In the genomic region with DNA sequence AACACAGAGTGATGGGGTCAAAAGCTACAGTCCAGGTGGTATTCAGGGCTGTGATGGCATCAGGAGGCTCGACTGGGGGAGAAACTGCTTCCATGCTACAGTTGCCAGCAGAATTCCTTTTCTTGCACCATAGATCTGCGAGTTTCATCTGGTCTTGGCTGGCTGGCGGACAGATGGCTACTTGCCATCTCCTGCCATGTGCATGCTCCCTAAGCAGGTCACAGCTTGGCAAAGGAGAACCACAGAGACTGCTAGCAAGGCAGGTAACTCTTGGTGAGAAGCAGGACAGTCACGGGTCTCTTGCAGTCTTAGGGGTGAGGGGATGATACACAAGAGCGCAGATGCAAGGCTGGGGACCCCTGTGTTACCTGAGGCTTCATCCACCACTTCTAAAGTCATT, we compare ENCODE assay signal across 14 mouse cellular contexts. TPM values are rescaled to one million over a fixed set of nuclear protein-coding genes. Genes with fewer than 3 reads are reported as not detected.
DNase-seq lines count a peak whose midpoint lies in the region; ATAC-seq and TF ChIP-seq lines count a peak whose summit lies in the region.
"Had no signal": no experiment of that assay in that cellular context is flagged by ENCODE, and none has a peak within 500 bp of the region (broad histone marks: within the 10 kb centered on the region; RNA-seq: fewer than 3 reads in every experiment).

No protein-coding gene starts in this region.

- H3K4me2 ChIP-seq in kidney, embryonic 15.5 days = no peak overlapping the region
- H3K4me2 ChIP-seq in midbrain, embryonic 11.5 days = no peak overlapping the region
- H3K4me2 ChIP-seq in forebrain, embryonic 15.5 days (replicated peaks) = no peak overlapping the region
- H3K4me2 ChIP-seq: forebrain, embryonic 13.5 days; liver, embryonic 15.5 days had no signal

- H3K4me3 ChIP-seq in kidney, adult 2 months (ENCODE audit: insufficient read depth, low read depth, low read length) = no peak overlapping the region
- H3K4me3 ChIP-seq in kidney, embryonic 15.5 days (replicated peaks) = no peak overlapping the region
- no peak overlapping the region for H3K4me3 ChIP-seq in midbrain, embryonic 11.5 days (ENCODE audit: low read depth, low read length)
- H3K4me3 ChIP-seq in forebrain, embryonic 15.5 days = no peak overlapping the region
- H3K4me3 ChIP-seq: forebrain, embryonic 13.5 days; hindbrain, embryonic 10.5 days; liver, embryonic 15.5 days had no signal

- no peak for TF ChIP-seq CTCF in kidney, adult 2 months (conservative IDR thresholded peaks at IDR 0.05; ENCODE audit: insufficient read depth, insufficient read length, low read depth, low read length)
- TF ChIP-seq CTCF in brain, embryonic 14.5 days (IDR thresholded peaks at IDR 0.05; ENCODE audit: borderline replicate concordance, extremely low read depth, insufficient read depth, insufficient read length) = no peak

- peaks cover 4% of the 10 kb centered on the region; the same call in 1 of the 2 replicates for H3K4me1 ChIP-seq in kidney, adult 2 months (ENCODE audit: control insufficient read depth, insufficient read depth, low read length)
- H3K4me1 ChIP-seq in kidney, embryonic 15.5 days = no peaks in the 10 kb centered on the region; the same call in 1 of the 2 replicates
- no peaks in the 10 kb centered on the region for H3K4me1 ChIP-seq in midbrain, embryonic 11.5 days (ENCODE audit: control insufficient read depth, insufficient read depth, low read length)
- peaks cover 5% of the 10 kb centered on the region for H3K4me1 ChIP-seq in forebrain, embryonic 15.5 days
- H3K4me1 ChIP-seq: forebrain, embryonic 13.5 days had no signal

- H3K27me3 ChIP-seq in kidney, adult 2 months (replicated peaks; ENCODE audit: control insufficient read depth, insufficient read depth, low read length) = no peaks in the 10 kb centered on the region
- H3K27me3 ChIP-seq in kidney, embryonic 15.5 days = no peaks in the 10 kb centered on the region
- H3K27me3 ChIP-seq in midbrain, embryonic 11.5 days (ENCODE audit: control insufficient read depth, insufficient read depth, low read length) = no peaks in the 10 kb centered on the region
- H3K27me3 ChIP-seq in forebrain, embryonic 15.5 days = no peaks in the 10 kb centered on the region
- H3K27me3 ChIP-seq: forebrain, embryonic 13.5 days; liver, embryonic 15.5 days had no signal

- no peak overlapping the region for H3K9ac ChIP-seq in kidney, embryonic 15.5 days
- H3K9ac ChIP-seq in midbrain, embryonic 11.5 days (ENCODE audit: low read length) = no peak overlapping the region
- H3K9ac ChIP-seq in forebrain, embryonic 15.5 days (replicated peaks) = no peak overlapping the region
- H3K9ac ChIP-seq: forebrain, embryonic 13.5 days; liver, embryonic 15.5 days had no signal

- H3K27ac ChIP-seq in kidney, adult 2 months (ENCODE audit: insufficient read depth, low read depth, low read length) = no peak overlapping the region
- H3K27ac ChIP-seq in kidney, embryonic 15.5 days = no peak overlapping the region
- no peak overlapping the region for H3K27ac ChIP-seq in midbrain, embryonic 11.5 days (ENCODE audit: low read depth, low read length)
- no peak overlapping the region for H3K27ac ChIP-seq in forebrain, embryonic 15.5 days (replicated peaks)
- H3K27ac ChIP-seq: forebrain, embryonic 13.5 days; hindbrain, embryonic 10.5 days; liver, embryonic 15.5 days had no signal

- DNase-seq in kidney, adult 2 months = peak; percentile 87
- DNase-seq in adrenal gland, adult 8-10 months = peak; percentile 45
- peak; percentile 37 for DNase-seq in brain, embryonic 14.5 days (ENCODE audit: low read depth)
- peak; percentile 47 for DNase-seq in gonadal fat pad, adult 2 months (ENCODE audit: low read depth)
- DNase-seq in midbrain, embryonic 11.5 days (ENCODE audit: low spot score, missing footprints) = no peak
- no peak for DNase-seq in left cerebral cortex, adult 8-10 months (ENCODE audit: low spot score in 2 of 2)
- DNase-seq: gastrocnemius, postnatal 14 days; right cerebral cortex, adult 18-20 months had no signal

- TF ChIP-seq POLR2A in kidney, adult 2 months (IDR thresholded peaks at IDR 0.05; ENCODE audit: low read depth, low read length) = no peak
- TF ChIP-seq POLR2A in brain, embryonic 14.5 days (IDR thresholded peaks at IDR 0.05; ENCODE audit: borderline replicate concordance, extremely low read depth, insufficient read depth, insufficient read length, poor library complexity, severe bottlenecking) = no peak

- H3K9me3 ChIP-seq in kidney, embryonic 15.5 days (replicated peaks) = no peaks in the 10 kb centered on the region
- no peaks in the 10 kb centered on the region for H3K9me3 ChIP-seq in midbrain, embryonic 11.5 days (ENCODE audit: control insufficient read depth, low read length)
- no peaks in the 10 kb centered on the region for H3K9me3 ChIP-seq in forebrain, embryonic 15.5 days
- H3K9me3 ChIP-seq: forebrain, embryonic 13.5 days; hindbrain, embryonic 10.5 days; liver, embryonic 15.5 days had no signal

- ATAC-seq in kidney, embryonic 15.5 days (replicated peaks; ENCODE audit: low FRiP score) = no peak
- ATAC-seq in midbrain, embryonic 11.5 days (ENCODE audit: low FRiP score) = no peak
- no peak for ATAC-seq in forebrain, embryonic 15.5 days (replicated peaks)
- ATAC-seq: activated CD4-positive, CD25-positive, alpha-beta regulatory T cell, adult 4 months; forebrain, embryonic 13.5 days had no signal

- WGBS in kidney, adult 2 months = 50% methylated on average over 5 of the region's 5 CpGs
- WGBS in kidney, embryonic 15.5 days = 91% methylated on average over 5 of the region's 5 CpGs
- WGBS in midbrain, embryonic 11.5 days = 91% methylated on average over 5 of the region's 5 CpGs
- WGBS in forebrain, embryonic 15.5 days = 79% methylated on average over 5 of the region's 5 CpGs

- no peaks in the 10 kb centered on the region for H3K36me3 ChIP-seq in kidney, adult 2 months (ENCODE audit: control insufficient read depth, insufficient read depth, low read length)
- peaks cover 13% of the 10 kb centered on the region for H3K36me3 ChIP-seq in kidney, embryonic 15.5 days
- H3K36me3 ChIP-seq in midbrain, embryonic 11.5 days (ENCODE audit: control insufficient read depth, insufficient read depth, low read length) = 0 out of 2 replicates have a peak, but pooled peaks cover under 1% of the 10 kb centered on the region
- H3K36me3 ChIP-seq in forebrain, embryonic 15.5 days = 0 out of 2 replicates have a peak, but pooled peaks cover 6% of the 10 kb centered on the region
- H3K36me3 ChIP-seq: liver, embryonic 15.5 days had no signal

RNA-seq across cellular contexts. Expression of a gene that starts 41.9 kb away (rescaled TPM):
- 3.2 and 3.7 TPM in 2 replicates for polyA plus RNA-seq in kidney, adult 2 months (2012; rRNA removed)
- polyA plus RNA-seq in kidney, embryonic 15.5 days (2015; fragmentation: Nextera tagmentation; extraction: Ambion mirVana) = 17.5 and 18.0 TPM in 2 replicates
- total RNA-seq in adrenal gland, adult 8-10 months (2022) = 10 to 100 TPM; 10.3 to 23.2 (median 14.0) TPM
- polyA plus RNA-seq in brain, embryonic 14.5 days (2012; rRNA removed) = 14.1 and 16.9 TPM in 2 replicates
- polyA plus RNA-seq in gonadal fat pad, adult 2 months (2012; rRNA removed) = 4.6 and 5.4 TPM in 2 replicates
- 21.8 and 22.7 TPM in 2 replicates for polyA plus RNA-seq in midbrain, embryonic 11.5 days (2014; fragmentation: Nextera tagmentation; extraction: Ambion mirVana)
- 10 to 100 TPM; 34.7 to 37.3 (median 35.5) TPM for total RNA-seq in left cerebral cortex, adult 8-10 months (2022)
- 27.7 and 29.5 TPM in 2 replicates for polyA plus RNA-seq in forebrain, embryonic 15.5 days (2015; fragmentation: Nextera tagmentation; extraction: Ambion mirVana)

Comparison
In these comparisons a context has a peak if more than half of its experiments do, and no peak if none do; other contexts are left out.
1. DNase-seq: peak in kidney, adult 2 months (single experiment), adrenal gland, adult 8-10 months (single experiment), brain, embryonic 14.5 days (single experiment) and gonadal fat pad, adult 2 months (single experiment); none in midbrain, embryonic 11.5 days (single experiment) and left cerebral cortex, adult 8-10 months (0 of 2).